Mouse (Mus musculus) brain, adult 2 months (tissue): ENCODE measurements at regions not wholly inside any gene's neighbourhood (a gene's known extent, or its start where the extent isn't known, plus 50 kb on each side); places are given as distances from the start of the nearest gene placed in this dataset.
A peak's percentile ranks its signal among the peaks of the same experiment; 100 is the strongest.

ENCODE experiments used
- DNase-seq: peaks from one replicate; pipeline ENCODE4 v3.0.0; 2011; ENCODE audit warnings: low read depth, low spot score

GRCm38 (mm10) chr8:92000368-92000767, 198.5 kb upstream of the Irx3 start:
- DNase-seq, result no peak

GRCm38 (mm10) chr8:91999661-92000060, 197.8 kb upstream of the Irx3 start:
- DNase-seq, result no peak

- no peak for DNase-seq
Observed at GRCm38 (mm10) chr8:91999189-91999588, 197.3 kb upstream of the Irx3 start.

GRCm38 (mm10) chr8:91997892-91998189, 196.0 kb upstream of the Irx3 start:
- no peak for DNase-seq

GRCm38 (mm10) chr8:91997023-91997891, 195.4 kb upstream of the Irx3 start:
- DNase-seq, result no peak

GRCm38 (mm10) chr8:91996305-91997022, 194.6 kb upstream of the Irx3 start:
- no peak for DNase-seq

GRCm38 (mm10) chr8:91995407-91996144, 193.7 kb upstream of the Irx3 start:
- DNase-seq, result no peak

- DNase-seq, result no peak
Observed at GRCm38 (mm10) chr8:91991542-91992452, 189.9 kb upstream of the Irx3 start.

GRCm38 (mm10) chr8:91990952-91991351, 189.1 kb upstream of the Irx3 start:
- no peak for DNase-seq

GRCm38 (mm10) chr8:91990048-91990447, 188.2 kb upstream of the Irx3 start:
- DNase-seq, result no peak

GRCm38 (mm10) chr8:91988866-91989633, 187.2 kb upstream of the Irx3 start:
- no peak for DNase-seq

GRCm38 (mm10) chr8:91987854-91988253, 186.0 kb upstream of the Irx3 start:
- DNase-seq, result no peak

GRCm38 (mm10) chr8:91983171-91983570, 181.3 kb upstream of the Irx3 start:
- DNase-seq, result no peak

GRCm38 (mm10) chr8:91976900-91977585, 175.2 kb upstream of the Irx3 start:
- DNase-seq, result no peak

- DNase-seq, result no peak
Observed at GRCm38 (mm10) chr8:91975460-91975859, 173.6 kb upstream of the Irx3 start.

- no peak for DNase-seq
Observed at GRCm38 (mm10) chr8:91974636-91975035, 172.8 kb upstream of the Irx3 start.

GRCm38 (mm10) chr8:91973951-91974439, 172.1 kb upstream of the Irx3 start:
- no peak for DNase-seq

GRCm38 (mm10) chr8:91967407-91967806, 165.5 kb upstream of the Irx3 start:
- peak; percentile 37 for DNase-seq

GRCm38 (mm10) chr8:91966891-91967370, 165.1 kb upstream of the Irx3 start:
- no peak for DNase-seq

- no peak for DNase-seq
Observed at GRCm38 (mm10) chr8:91961696-91962095, 159.8 kb upstream of the Irx3 start.
